Mouse (Mus musculus) splenic B cell, adult 2 months (primary cell): Measurements from ENCODE around the gene Asic1.
A peak's percentile ranks its signal among the peaks of the same experiment; 100 is the strongest.

Source experiments
- DNase-seq: peaks from one replicate; pipeline ENCODE4 v3.0.0-alpha.2; 2011; ENCODE audit warnings: low read depth, low spot score
- H3K27me3 ChIP-seq: 2 replicates; pipeline ENCODE4 v1.6.1; 2012; ENCODE audit warnings: mild to moderate bottlenecking, low read length, moderate library complexity, mixed read lengths; ENCODE audit not compliant: control insufficient read depth, poor library complexity, insufficient read depth, severe bottlenecking
- H3K36me3 ChIP-seq: 2 replicates; pipeline ENCODE4 v1.6.1; 2012; ENCODE audit warnings: mild to moderate bottlenecking, low read length, moderate library complexity, mixed read lengths; ENCODE audit not compliant: control insufficient read depth, poor library complexity, insufficient read depth, severe bottlenecking

Asic1 gene

GRCm38 (mm10) chr15:99703104-99703503 lies 32.9 kb downstream of the Asic1 start:
- DNase-seq, result peak; percentile 18
- Histone ChIP-seq H3K36me3 (no peaks in the 10 kb centered on the region), H3K27me3 (no peaks in the 10 kb centered on the region)

- H3K27me3 ChIP-seq, result no peaks in the 10 kb centered on the region
- H3K36me3 ChIP-seq, result no peaks in the 10 kb centered on the region
- DNase-seq, result no peak
Observed at GRCm38 (mm10) chr15:99703676-99704040, 33.5 kb downstream of the Asic1 start.

GRCm38 (mm10) chr15:99704041-99704681 lies 34.0 kb downstream of the Asic1 start:
- no peak for DNase-seq
- Histone ChIP-seq H3K27me3 (no peaks in the 10 kb centered on the region), H3K36me3 (0 out of 2 replicates have a peak, but pooled peaks cover under 1% of the 10 kb centered on the region)

- DNase-seq, result no peak
- H3K27me3 ChIP-seq, result no peaks in the 10 kb centered on the region
- 0 out of 2 replicates have a peak, but pooled peaks cover 5% of the 10 kb centered on the region for H3K36me3 ChIP-seq
Observed at GRCm38 (mm10) chr15:99704881-99705280, 34.7 kb downstream of the Asic1 start.

- DNase-seq, result peak; percentile 83
- H3K36me3 ChIP-seq, result peaks cover 7% of the 10 kb centered on the region
- no peaks in the 10 kb centered on the region for H3K27me3 ChIP-seq
Observed at GRCm38 (mm10) chr15:99705440-99706048, 35.4 kb downstream of the Asic1 start, which contains the start of gene Gm17349. TSS of gene Gm17349 (minus strand) at chr15:99705490.

GRCm38 (mm10) chr15:99708176-99708575 lies 38.0 kb downstream of the Asic1 start:
- H3K36me3 ChIP-seq, result peaks cover 14% of the 10 kb centered on the region
- DNase-seq, result no peak

GRCm38 (mm10) chr15:99710221-99711190 lies 40.3 kb downstream of the Asic1 start:
- DNase-seq, result no peak
- Histone ChIP-seq H3K27me3 (no peaks in the 10 kb centered on the region), H3K36me3 (peaks cover 15% of the 10 kb centered on the region)

More at GRCm38 (mm10) chr15:99708176-99708575, 38.0 kb downstream of the Asic1 start:
- H3K27me3 ChIP-seq, result no peaks in the 10 kb centered on the region

GRCm38 (mm10) chr15:99711491-99711890 lies 41.3 kb downstream of the Asic1 start:
- Histone ChIP-seq H3K36me3 (peaks cover 15% of the 10 kb centered on the region), H3K27me3 (no peaks in the 10 kb centered on the region)
- no peak for DNase-seq

GRCm38 (mm10) chr15:99712666-99713559 lies 42.7 kb downstream of the Asic1 start:
- H3K36me3 ChIP-seq, result peaks cover 15% of the 10 kb centered on the region
- H3K27me3 ChIP-seq, result no peaks in the 10 kb centered on the region
- DNase-seq, result no peak

GRCm38 (mm10) chr15:99713569-99713968 lies 43.4 kb downstream of the Asic1 start:
- Histone ChIP-seq H3K27me3 (no peaks in the 10 kb centered on the region), H3K36me3 (peaks cover 15% of the 10 kb centered on the region)
- DNase-seq, result no peak

- no peak for DNase-seq
- peaks cover 15% of the 10 kb centered on the region for H3K36me3 ChIP-seq
- no peaks in the 10 kb centered on the region for H3K27me3 ChIP-seq
Observed at GRCm38 (mm10) chr15:99714206-99714605, 44.0 kb downstream of the Asic1 start.

- H3K36me3 ChIP-seq, result peaks cover 10% of the 10 kb centered on the region
- peak; percentile 74 for DNase-seq
- no peaks in the 10 kb centered on the region for H3K27me3 ChIP-seq
Observed at GRCm38 (mm10) chr15:99714858-99715257, 44.7 kb downstream of the Asic1 start.

- no peak for DNase-seq
- H3K27me3 ChIP-seq, result no peaks in the 10 kb centered on the region
Observed at GRCm38 (mm10) chr15:99715361-99715865, 45.2 kb downstream of the Asic1 start.

More at GRCm38 (mm10) chr15:99715361-99715865, 45.2 kb downstream of the Asic1 start:
- peaks cover 8% of the 10 kb centered on the region for H3K36me3 ChIP-seq
